Mouse (Mus musculus) retina, embryonic 14.5 days (tissue): ENCODE measurements around the gene Rnf32.
A peak's percentile ranks its signal among the peaks of the same experiment; 100 is the strongest.

Experiments
- DNase-seq: peaks from one replicate; pipeline ENCODE4 v3.0.0-alpha.2; 2015; ENCODE audit warnings: low spot score

Gene Rnf32

GRCm38 (mm10) chr5:29274746-29275145, 79.0 kb downstream of the Rnf32 start:
- peak; percentile 51 for DNase-seq
